Mouse (Mus musculus) kidney, postnatal 25 days (tissue): ENCODE results near the gene Tc2n.
"Not testable (repeated sequence)": the region's sequence is repeated elsewhere in the genome, so short reads cannot be mapped to it uniquely, and the experiment has no call there.

Source experiments
- DNase-seq, 2 experiments: peaks; one replicate each; pipeline ENCODE4 v3.0.0; 2021; ENCODE audit warnings: mixed read lengths in 2 of 2

Gene Tc2n

DNA sequence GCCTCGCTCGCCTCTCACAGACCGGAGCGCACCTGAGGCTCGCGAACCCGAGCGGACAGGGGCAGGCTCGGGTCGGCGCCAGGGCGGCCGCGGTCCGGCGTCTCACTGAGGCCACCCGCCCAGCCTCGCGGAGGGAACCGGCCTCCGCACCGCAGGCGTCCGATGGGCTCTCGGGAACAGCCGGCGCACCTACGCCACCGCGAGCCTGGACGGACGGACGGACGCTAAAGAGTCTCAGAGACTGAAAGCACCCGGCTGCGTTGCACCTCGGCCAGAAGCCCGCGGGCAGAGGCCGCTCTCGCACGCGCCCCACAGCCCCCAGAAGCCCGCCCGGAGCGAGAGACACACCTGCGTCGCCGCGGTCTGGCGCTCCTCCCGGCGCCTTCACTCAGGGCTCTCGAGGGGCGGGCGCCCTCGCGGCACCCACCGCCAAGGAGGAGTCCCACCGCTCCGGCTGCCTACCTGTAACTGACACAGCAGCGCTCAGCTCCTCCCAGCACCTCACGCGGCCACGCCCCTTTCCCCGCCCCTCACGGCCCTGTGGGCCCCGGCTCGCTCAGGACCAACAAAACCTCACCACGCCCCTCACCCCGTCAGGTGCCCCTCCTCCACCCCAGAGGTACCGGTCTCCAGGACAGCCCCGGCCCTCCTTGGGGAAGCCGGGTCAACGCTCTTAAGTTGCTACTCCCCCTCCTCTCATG lies at the start of gene Tc2n:
Tc2n (minus strand) TSS at position 470 of the 701 bp plus-strand sequence.
- DNase-seq, result peak; percentile 91 to 94

DNA sequence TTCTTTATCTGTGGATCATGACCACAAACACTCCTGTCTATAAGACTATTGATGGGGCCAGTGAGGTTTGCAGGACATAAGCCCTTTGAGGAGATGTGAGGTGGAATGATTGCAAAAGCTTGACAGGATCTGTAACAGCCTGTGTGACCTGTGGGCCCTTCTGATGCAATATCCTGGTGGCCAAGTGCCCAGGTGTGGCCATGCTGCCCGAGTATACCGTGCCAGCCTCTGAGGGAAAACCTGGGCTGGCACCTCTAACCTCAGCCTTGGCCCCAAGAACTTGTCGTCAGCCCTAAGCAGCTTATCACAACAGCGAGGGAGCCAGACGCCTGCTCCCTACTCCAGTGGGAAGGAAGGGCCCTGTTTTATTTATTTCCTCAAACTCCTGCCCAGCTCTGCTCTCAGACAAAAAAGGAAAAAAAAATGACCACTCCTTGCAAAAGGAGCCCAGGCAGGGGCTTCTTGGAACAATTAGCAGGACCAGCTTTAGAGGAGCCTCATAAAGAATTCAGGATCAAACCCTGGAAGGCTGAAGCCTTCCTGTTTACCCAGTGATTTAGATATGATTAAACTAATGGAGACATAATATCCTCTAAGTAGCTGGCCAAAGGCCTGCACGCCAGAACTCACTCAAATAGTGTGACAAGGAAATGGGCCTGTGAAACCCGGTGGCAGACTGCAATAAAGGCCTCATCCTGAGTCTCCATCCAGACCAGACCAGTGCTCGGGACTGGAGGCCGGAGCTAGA lies 49.2 kb upstream of the Tc2n start:
- DNase-seq, result peak; percentile 13 to 58

DNA sequence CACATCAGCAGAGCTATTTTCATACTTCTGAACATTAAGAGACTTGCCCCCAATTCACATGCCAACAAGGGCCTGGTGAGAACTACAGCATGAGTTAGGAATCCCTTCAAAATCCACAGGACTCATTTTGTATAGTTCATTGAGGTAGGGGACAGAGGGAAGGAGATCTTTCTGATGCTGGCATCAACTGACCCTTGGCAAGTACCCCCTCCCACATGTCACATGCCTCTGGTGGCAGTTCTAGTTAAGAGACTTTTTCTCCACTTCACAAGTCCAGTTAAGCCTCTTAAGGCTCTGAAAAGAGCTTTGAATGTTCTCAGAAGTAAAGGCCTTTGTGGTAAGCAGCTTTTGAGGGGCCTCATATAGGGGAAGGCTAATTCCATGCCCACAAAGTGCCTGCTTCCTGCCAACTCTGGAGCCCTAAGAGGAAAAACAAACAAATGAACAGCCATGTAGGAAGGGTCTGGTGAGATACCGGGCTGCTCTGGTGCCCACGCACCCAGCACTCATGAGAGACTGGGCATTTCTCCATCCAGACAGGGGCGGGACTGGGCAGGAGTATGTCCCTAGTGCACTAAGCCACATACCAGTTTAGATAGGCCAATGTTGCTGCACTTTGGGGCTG lies 48.0 kb upstream of the Tc2n start:
- DNase-seq, result no peak

DNA sequence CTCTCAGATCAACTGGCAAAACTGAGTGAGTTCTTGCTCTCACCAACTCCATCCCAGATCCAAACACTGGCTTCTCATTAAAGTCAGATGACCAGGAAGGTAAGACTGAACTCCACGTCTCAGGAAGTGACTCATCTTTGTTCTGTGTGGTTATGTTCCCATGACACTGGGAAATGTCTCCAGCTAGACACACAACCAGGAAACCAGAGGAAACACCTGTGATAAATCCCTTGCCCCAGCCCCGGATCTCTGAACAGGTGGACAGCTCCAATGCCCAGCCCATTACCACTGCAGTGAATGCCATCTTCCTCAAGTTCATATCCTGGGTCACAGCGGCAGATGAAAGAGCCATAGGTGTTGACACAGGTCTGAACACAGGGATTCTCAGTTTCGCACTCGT lies 46.5 kb upstream of the Tc2n start:
- DNase-seq, result no peak

DNA sequence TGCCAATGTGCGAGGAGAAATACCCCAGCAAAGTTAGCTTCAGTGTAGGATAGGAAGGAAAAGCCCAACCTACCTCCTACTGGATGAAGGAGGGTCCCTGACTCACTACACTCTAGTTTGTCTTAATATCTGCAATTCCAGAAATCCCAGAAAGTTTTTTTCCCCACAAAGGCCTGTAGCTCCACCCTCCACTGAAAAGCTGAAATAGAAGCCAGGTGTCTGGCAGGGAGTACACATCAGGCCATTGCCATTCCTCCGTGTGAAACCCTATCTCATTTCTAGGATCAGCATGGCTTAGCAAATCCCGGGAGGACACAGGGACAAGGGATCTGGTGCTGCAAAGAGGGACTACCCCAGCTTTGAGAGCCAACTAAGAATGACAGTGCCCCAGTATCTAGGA lies 44.7 kb upstream of the Tc2n start:
- no peak for DNase-seq

DNA sequence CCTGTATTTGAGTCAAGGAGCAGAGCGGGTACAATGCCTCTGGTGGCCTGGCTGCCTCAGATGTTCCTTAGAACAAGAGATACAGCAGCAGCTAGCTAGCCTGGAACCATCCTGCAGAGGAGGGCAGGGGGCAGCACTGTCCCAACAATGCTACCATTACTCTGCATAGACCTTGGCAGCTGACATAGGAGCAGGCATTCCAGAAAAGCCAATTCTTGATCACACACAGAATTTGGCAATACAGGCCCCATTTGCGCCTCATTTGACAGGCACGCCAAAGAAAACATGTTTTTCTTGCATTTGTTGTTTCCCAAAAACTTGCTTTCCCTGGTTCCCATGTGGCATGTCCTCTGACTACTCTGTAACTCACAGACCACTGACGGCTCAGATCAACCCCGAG lies 43.7 kb upstream of the Tc2n start:
- DNase-seq, result no peak

DNA sequence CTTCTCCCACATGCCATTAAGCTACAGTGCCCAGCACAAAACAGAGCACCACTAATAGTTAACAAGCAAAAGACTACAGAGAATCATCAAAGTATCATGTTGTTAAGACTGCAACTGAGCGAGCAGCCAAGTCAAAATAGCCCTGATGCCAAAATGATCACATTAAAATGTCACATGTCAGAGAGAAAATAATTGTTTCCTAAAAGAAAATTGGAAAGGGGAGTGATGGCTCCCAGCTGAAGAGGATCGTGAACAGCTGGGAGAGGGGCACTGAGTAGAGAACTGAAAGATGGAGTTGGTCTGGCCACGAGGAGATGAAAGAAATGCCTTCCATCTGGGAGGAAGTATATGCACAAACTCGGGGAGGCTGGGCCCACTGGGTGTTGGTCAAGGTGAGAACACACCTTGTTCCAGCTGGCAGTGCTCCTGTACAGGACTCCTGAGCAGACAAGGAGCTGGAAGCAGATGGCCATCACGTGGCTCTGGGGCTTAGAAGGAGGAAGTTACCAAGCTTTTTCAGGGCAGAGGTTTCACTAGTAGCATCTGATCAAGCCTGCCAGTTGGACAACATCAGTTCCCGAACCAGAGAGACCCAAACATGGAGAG lies 41.2 kb upstream of the Tc2n start:
- no peak for DNase-seq

DNA sequence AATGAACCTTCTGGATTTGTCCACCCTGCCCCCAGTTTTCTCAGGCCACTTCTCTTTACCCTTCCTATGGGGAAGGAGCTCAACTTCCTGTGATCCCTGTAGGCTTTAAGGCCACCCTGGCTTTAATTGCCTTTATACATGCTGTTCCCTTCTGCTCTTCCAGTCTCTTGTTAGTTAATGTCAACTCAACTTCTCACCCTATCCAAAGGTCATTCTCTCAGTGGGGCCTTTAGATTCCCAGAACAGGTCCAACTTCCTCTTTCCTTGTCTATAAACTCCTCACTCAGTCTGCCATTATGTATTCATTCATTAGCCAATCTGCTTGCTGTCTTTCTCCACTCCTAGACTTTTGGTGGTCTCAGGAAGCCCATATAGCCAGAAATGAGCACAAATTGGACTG lies 40.4 kb upstream of the Tc2n start:
- no peak for DNase-seq

DNA sequence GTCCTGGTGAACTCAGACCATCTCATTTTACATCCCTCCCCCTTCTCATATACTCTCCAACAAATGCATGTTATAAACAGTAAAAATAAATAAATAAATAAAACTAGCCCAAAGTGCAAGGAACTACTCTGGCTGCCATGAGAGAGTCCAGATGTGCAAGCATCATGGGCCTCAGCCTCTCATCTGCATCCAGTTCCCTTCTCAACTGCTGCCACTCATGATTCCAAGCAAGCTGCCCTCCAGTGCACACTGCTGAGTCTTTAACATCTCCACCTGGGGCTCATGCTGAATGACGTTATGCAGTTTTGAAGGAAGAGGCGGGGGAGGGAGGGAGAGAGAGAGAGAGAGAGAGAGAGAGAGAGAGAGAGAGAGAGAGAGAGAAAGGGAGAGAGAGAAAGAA lies 24.1 kb upstream of the Tc2n start:
- no peak for DNase-seq

DNA sequence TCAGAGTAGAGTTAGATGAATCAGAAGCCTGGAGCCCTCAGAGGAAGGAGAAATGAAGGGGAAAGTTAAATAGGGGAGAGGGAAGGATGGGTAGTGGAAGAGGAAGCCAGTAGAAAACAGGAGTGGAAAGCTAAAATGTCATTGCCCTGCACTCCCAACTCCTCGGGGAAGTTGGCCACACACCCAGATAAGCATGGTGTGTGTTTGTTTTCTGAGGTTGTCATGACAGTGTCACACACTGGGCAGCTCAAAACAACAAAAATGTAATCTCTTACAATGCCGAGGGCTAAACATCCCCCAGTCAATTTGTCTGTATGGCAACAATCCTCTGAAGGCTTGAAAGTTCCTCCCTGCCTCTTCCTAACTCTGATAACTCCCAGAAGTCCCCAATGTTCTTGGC lies 22.2 kb upstream of the Tc2n start:
- DNase-seq, result no peak

DNA sequence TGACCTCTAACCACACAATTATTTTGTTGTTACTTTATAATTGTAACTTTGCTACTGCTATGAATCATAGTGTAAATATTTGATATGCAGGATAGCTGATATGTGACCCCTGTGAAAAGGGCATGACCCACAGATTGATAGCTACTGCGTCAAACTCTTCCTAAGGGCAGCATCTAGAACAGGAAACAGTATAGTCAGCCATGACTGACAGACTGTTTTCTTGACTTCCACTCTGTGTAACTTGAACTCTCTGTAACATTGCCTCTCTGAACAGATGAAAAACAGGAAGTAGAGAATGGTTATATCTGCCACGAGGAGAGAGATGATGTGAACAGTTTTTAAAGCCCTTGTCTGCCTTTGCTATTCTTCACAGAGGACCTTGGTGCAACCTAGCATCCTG lies 21.7 kb upstream of the Tc2n start:
- peak; percentile 40 to 50 for DNase-seq

DNA sequence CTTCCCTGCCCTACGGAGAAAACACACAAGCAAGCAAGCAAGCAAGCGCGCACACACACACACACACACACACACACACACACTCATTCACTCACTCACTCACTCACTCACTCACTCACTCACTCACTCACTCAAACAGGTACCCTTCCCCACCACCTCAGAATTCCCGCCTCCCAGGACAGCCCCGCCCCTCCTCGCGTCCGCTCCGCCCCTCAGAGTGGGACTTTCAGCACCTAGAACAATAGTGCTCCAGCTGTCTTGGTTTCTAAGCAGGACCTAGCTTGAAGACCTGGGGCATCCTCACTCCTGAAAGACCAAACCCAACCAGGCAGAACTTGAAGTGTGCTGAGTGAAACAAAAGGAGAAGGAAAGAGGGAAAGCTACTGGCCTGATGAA lies 430 bp upstream of the Tc2n start:
- DNase-seq, result peak; percentile 45 to 49

DNA sequence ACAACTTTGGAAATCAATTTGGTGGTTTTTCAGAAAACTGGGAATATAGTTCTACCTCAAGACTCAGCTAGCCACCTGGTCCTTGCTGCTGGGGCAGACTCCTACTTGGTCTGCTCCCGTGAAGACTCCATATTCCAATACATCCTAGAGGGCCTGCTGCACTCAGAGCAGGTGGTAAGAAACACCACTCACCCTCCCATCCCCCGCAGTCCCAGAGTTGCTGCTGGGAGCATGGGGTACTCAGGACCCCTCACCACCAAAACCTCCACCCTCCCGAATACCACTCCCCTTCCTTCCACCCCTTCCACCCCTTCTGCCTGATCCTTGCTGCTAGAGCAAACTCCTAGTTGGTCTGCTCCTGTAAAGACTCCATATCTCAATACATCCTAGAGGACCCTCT lies 19.1 kb downstream of the Tc2n start:
- DNase-seq, result no peak

DNA sequence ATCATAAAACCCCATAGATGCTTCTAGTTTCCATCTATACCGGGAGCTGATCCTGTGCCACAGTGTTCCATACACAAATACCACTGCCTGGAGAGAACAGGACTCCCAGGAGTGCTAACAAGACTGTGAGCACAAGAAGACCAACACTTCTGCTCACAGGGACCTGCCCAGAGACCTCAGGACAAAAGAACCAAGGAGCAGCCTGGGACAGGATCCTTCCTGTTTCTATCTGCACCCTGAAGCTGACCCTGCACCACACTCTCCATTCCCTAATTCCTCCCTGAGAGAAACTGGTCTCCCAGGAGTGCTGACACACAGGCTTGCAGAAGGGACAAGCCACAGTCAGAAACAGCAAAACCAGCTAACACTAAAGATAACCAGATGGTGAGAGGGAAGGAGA lies 21.8 kb downstream of the Tc2n start:
- DNase-seq, result no peak

DNA sequence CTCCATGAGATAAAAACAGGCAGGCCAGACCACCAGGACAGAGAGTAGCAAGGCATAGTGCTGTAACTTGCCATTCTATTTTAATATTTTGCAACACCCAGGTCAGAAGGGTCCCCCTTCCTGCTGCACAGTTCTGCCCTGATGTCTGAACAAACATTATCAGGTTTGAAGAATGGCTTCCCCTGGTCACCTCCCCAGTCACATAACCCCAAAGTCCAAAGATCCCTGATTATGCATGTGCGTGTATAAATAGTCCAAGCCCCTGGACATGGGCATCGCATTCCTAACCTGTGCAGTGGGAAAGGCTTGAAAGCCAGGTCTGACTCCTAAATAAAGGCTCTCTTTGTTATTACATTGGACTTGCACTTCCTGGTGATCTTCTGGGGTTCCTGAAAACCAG lies 37.8 kb downstream of the Tc2n start:
- no peak for DNase-seq

DNA sequence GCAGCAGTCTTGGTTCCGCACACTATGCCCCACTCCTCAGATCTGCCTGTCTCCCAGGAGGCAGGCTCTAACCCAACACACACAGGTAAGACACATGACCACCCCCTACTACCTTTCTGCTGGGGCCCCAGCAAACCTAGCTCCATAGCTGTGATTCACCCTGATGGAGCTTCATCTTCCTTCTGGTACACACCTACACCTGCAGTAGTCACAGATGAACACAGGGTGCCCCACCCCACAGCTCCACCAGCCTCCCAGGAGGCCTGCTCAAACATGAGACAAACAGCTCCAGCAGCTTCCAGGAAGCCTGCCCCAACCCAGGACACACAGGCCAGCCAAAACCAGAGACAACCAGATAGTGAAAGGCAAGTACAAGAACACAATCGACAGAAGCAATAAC lies 50.8 kb downstream of the Tc2n start:
- DNase-seq, result no peak

DNA sequence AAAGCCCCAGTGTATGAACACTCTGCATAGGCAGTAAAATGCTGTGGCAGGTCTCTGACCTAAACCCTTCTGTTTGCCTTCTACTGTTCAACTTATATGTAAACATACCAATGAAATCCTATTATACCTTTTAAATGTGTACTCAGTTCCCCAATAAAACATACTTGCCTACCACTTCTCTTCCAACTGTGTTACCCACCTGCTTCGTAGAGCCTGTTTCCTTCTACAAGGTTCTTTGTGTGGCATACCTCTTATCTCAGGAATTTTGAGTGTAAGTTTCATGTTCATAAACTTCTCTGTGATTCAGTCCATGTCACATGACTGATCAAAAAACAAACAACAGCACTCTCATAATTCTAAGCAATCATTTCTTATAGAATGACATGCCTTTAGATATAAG lies 85.2 kb downstream of the Tc2n start:
- no peak for DNase-seq

DNA sequence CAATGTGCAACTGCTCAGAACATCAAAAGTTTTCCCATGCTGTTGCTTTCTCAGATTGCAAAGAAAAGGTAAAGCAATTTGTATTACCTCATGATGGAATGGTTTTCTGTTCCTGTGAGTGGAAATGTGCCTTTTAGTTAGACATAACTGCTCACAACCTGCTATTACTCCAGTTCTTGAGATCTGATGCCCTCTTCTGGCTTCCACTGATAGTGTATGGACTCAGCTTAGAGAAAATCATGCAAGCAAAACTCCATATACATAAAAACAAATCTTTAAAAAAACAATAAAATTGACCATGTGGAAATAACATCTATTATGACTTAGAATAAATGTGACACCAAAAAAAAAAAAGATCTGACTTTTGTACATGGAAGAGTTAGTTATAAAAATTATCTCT lies 111.7 kb downstream of the Tc2n start:
- DNase-seq, result not testable (repeated sequence)
